Mouse (Mus musculus): ENCODE measurements around the gene Psen1.

GRCm38 (mm10) chr12:83775621-83776020, 87.7 kb downstream of the Psen1 start:
- TF ChIP-seq CTCF (IDR thresholded peaks at IDR 0.05; ENCODE audit: borderline replicate concordance, insufficient read depth, low read depth, low read length): no peak
- no peak for TF ChIP-seq POLR2A (IDR thresholded peaks at IDR 0.05; ENCODE audit: borderline replicate concordance, insufficient read depth, low read length)

Measured in cerebellum, adult 2 months (tissue).